Mouse (Mus musculus) neural tube, embryonic 11.5 days (tissue): ENCODE data around the gene Esrrg. TPM values are rescaled to one million over a fixed set of nuclear protein-coding genes. Genes with fewer than 3 reads are reported as not detected.
A peak's percentile ranks its signal among the peaks of the same experiment; 100 is the strongest.

ENCODE experiments used
- ATAC-seq: fragments of 200-750 bp; cut with Nextera tagmentation; 2 replicates; pipeline ENCODE4 v1.8.0; 2017; ENCODE audit warnings: moderate number of reproducible peaks, mild to moderate bottlenecking, moderate TSS enrichment, moderate library complexity; ENCODE audit not compliant: insufficient read depth, low FRiP score, low TSS enrichment
- DNase-seq: peaks from one replicate; pipeline ENCODE4 v3.0.0-alpha.2; 2015; ENCODE audit warnings: low spot score
- H3K27ac ChIP-seq: fragments of 300-500 bp; sonication (generic); 2 replicates; pipeline ENCODE4 v1.5.1; 2014; ENCODE audit warnings: low read depth, mild to moderate bottlenecking, low read length
- H3K27me3 ChIP-seq: fragments of 300-500 bp; sonication (generic); 2 replicates; pipeline ENCODE4 v1.6.1; 2014; ENCODE audit warnings: mild to moderate bottlenecking, low read length, mixed read lengths; ENCODE audit not compliant: control insufficient read depth, insufficient read depth
- H3K36me3 ChIP-seq: fragments of 300-500 bp; sonication (generic); 2 replicates; pipeline ENCODE4 v1.6.1; 2014; ENCODE audit warnings: mild to moderate bottlenecking, low read length, moderate library complexity, mixed read lengths; ENCODE audit not compliant: control insufficient read depth, insufficient read depth
- H3K4me1 ChIP-seq: fragments of 300-500 bp; sonication (generic); 2 replicates; pipeline ENCODE4 v1.6.1; 2014; ENCODE audit warnings: low read length, mixed read lengths; ENCODE audit not compliant: control insufficient read depth, insufficient read depth
- H3K4me2 ChIP-seq: fragments of 300-500 bp; sonication (generic); 2 replicates; pipeline ENCODE4 v1.6.1; 2014; ENCODE audit warnings: low read depth, mild to moderate bottlenecking, moderate library complexity
- H3K4me3 ChIP-seq: fragments of 300-500 bp; sonication (generic); 2 replicates; pipeline ENCODE4 v1.5.1; 2014; ENCODE audit warnings: low read depth, low read length
- H3K9ac ChIP-seq: fragments of 300-500 bp; sonication (generic); 2 replicates; pipeline ENCODE4 v1.6.1; 2014; ENCODE audit warnings: mild to moderate bottlenecking, low read length
- H3K9me3 ChIP-seq: fragments of 300-500 bp; sonication (generic); 2 replicates; pipeline ENCODE4 v1.6.1; 2016; ENCODE audit warnings: low read length; ENCODE audit not compliant: control insufficient read depth
- WGBS: fragments of 180-500 bp; shearing (Covaris S2); extraction: QIAGEN DNeasy Blood & Tissue Kit; methylation state at CpG from one replicate; pipeline ENCODE4 v1.1.7; 2014; 5-methylcytosine and 5-hydroxymethylcytosine counted together
- polyA plus RNA-seq: library from polyadenylated mRNA; unstranded; fragments of >200 nt; fragmentation: Nextera tagmentation; extraction: Ambion mirVana; gene quantifications from 2 replicates; pipeline ENCODE4 v1.2.1, GENCODE M21; 2014

The Esrrg gene
- polyA plus RNA-seq, 1 experiment from 2014 or later = 12.7 TPM

DNA sequence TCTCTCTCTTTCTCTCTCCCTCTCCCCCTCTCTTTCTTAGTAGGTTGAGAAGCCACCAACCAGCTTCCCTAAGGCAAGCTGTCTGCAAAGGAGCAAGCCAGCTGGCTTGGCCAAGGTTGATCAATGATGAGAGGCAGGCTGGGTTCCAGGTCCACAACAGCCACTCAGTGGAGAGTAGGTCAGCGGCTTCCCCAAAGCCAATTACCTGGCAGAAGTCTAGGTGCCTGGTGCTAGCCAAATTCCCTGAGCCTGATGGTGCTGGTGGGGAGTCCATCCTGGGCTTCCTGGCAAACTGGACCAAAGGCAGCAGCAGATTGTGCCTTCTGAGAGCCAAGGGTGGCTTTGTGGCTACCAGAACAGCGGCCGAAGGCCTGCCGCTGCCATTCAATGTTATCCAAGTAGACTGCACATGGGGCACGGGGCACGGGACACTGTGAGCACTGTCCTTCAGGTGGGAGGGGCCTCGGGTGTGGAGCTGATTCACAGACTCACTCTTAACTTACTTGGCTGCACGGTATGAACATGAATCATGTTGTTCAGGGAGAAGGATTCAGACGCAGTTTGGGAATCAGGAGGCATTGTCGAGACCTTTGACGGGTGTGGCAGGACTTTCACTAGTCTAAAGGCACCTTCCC, 469.1 kb downstream of the Esrrg start:
- DNase-seq (no peak), ATAC-seq (no peak)
- Histone ChIP-seq H3K4me1 (peaks cover under 1% of the 10 kb centered on the region), H3K36me3 (no peaks in the 10 kb centered on the region), H3K27ac (no peak overlapping the region), H3K4me2 (no peak overlapping the region), H3K9ac (no peak overlapping the region), H3K27me3 (no peaks in the 10 kb centered on the region), H3K4me3 (no peak overlapping the region), H3K9me3 (no peaks in the 10 kb centered on the region)
- WGBS = 93% methylated on average over 11 of the region's 11 CpGs

DNA sequence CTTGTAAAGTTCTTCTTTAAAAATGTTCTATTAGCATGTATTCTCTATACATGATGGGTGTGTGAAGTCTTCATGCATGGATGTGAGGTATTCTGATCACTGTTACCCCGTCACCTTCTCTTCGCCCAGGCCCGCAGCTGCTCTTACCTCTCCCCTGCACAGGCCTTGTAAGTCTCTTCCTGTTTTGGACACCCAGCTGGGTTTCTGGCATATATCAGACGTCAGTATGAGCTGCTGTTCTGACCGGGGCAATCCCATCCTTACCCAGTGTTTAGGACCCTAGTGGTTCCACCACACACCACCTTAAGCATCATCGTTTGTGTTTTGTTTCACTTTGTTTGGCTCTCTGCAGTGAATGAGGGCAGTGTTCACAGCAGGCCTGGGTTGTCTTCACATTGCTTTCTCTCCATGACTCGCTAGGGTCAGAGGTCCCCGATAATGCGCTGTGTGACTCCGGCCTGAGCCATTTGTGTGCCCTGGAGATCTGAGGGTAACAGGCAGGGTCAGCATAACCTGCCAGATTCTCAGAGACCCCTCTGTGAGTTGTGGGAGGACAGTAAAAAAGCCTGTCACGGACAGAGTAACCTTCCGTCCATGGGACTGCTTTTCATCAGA, 471.8 kb downstream of the Esrrg start:
- no peaks in the 10 kb centered on the region for H3K9me3 ChIP-seq
- DNase-seq (no peak), ATAC-seq (no peak)
- H3K27me3 ChIP-seq = no peaks in the 10 kb centered on the region
- no peak overlapping the region for H3K4me2 ChIP-seq
- H3K27ac ChIP-seq = no peak overlapping the region
- H3K4me3 ChIP-seq = no peak overlapping the region
- H3K4me1 ChIP-seq = peaks cover 4% of the 10 kb centered on the region
- no peak overlapping the region for H3K9ac ChIP-seq
- H3K36me3 ChIP-seq = no peaks in the 10 kb centered on the region
- 39% methylated on average over 12 of the region's 12 CpGs for WGBS

DNA sequence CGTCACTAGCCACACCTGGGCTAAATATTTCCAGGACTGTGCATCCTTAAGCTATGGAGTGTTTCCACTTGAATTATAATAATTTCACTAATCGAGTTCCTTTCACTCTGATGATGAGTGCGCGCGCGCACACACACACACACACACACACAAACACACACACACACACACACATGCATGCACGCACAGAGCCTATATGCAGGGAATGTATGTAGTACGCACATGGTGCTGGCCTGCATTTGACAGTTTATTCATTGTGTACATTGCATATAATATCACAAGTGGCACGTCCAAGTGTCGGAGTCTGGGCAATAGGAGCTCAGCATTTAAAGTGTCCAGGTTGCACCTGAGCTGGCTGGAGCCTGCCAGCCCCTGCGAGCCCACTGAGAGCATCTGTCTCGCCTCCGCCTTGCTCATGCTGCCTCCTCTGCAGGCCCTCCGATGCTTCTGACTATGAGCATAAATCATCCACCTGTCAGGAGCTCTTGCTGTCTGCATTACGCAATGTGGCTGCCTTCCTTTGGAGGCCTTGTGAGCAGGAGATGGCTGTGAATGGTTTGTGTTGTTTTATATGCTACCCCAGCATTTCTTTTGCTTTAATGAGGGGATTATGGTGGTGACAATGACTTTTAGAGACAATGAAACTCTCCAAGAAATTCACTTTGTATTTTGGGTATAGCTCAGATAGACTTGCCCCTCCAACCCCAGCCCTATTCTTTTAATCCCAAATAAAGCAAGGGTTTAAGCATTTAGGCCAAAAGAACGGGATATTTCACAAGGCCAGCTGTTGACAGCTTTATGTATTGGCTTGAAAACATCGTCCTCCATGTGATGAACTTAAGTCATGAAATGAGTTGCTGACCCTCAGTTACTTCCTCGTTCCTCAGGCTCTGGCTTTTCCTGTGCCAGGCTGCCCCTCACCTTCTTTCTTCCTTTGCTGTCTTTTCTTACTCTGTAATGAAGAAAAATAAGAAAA, 474.4 kb downstream of the Esrrg start:
- H3K9me3 ChIP-seq = no peaks in the 10 kb centered on the region
- no peak overlapping the region for H3K27ac ChIP-seq
- no peaks in the 10 kb centered on the region for H3K36me3 ChIP-seq
- no peak overlapping the region for H3K4me3 ChIP-seq
- DNase-seq = peak; percentile 35
- H3K9ac ChIP-seq = no peak overlapping the region
- WGBS = 69% methylated on average over 18 of the region's 18 CpGs
- peaks cover 4% of the 10 kb centered on the region for H3K4me1 ChIP-seq
- H3K4me2 ChIP-seq = no peak overlapping the region
- no peaks in the 10 kb centered on the region for H3K27me3 ChIP-seq
- no peak for ATAC-seq

DNA sequence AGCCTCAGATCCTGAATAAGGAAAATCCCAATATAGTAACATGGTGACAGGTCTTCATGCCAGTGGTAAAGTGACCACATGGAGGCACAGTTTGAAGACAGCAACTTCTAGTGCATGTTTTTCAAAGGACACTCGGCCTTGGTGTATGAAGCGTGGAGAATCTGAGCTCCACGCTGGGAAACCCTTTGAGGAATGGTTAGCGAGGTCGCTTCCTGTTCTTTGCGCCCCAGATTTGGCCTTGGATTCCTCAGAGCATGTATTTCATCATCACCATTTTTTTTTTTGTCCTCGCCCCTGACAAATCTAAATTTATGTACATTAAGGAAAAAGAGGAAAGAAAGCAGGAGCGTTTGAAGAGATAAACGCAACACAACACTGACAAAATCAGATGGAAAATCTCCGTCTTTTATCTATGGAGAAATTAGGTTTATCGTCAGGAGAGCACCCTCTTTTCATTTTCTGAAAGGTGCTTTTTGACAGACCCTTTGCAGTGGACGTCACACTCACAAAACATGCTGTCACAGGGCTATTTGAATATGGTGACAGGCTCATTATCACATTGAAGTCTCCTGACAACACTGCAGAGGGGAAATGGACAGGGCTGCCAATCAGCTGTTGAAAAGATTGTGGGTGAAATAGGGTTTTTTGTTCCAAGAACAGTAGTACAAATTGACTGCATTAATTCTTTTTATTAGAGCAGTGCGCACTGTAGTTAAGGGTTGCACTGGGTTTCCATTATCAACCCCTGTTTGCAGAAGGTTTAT, 476.7 kb downstream of the Esrrg start:
- H3K4me3 ChIP-seq = no peak overlapping the region
- ATAC-seq (no peak), DNase-seq (no peak)
- 66% methylated on average over 13 of the region's 13 CpGs for WGBS
- no peak overlapping the region for H3K4me2 ChIP-seq
- H3K4me1 ChIP-seq = peaks cover 4% of the 10 kb centered on the region
- no peaks in the 10 kb centered on the region for H3K27me3 ChIP-seq
- H3K9ac ChIP-seq = no peak overlapping the region
- H3K36me3 ChIP-seq = no peaks in the 10 kb centered on the region
- no peak overlapping the region for H3K27ac ChIP-seq
- H3K9me3 ChIP-seq = no peaks in the 10 kb centered on the region

DNA sequence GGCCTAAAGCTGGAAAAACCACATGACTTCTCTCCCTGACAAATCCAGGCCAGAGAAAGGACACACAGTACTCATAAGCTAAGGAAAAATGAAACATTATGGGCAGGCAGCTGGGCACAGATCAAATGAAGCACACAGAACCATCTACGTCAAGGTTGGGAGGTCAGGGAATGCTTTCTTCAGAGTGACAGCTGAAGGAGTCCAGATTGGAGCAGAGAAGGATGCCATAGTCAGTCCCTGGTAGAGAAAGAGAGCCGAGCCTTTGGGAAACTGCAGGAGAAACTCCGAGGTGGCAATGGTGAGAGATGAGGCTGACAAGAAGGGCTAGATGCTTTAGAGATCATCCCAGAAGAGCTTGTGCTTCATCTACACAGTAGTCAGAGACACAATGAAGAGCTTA, 485.1 kb downstream of the Esrrg start:
- Histone ChIP-seq H3K4me3 (no peak overlapping the region), H3K9ac (no peak overlapping the region), H3K4me2 (no peak overlapping the region), H3K9me3 (no peaks in the 10 kb centered on the region), H3K4me1 (no peaks in the 10 kb centered on the region), H3K27me3 (no peaks in the 10 kb centered on the region), H3K27ac (no peak overlapping the region), H3K36me3 (no peaks in the 10 kb centered on the region)
- ATAC-seq (no peak), DNase-seq (no peak)
- 93% methylated on average over 3 of the region's 3 CpGs for WGBS

DNA sequence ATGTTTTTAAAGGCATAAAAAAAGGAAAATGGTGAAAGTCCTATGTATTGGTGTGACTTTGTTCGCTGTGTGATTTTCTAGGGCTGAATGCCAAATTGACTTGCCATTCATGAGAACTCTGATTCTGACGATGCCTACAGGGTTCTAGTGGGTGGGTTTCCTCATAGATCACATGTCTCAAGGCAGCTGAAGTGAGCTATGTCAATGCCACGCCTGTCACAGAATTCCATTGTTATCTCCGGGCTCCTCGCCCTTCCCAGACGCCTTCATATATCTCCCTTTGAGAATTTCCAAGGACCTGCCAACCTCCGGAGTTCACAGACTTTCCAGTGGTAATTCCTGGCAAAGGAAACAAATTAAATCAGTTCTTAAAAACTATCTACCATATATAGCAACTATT, 493.2 kb downstream of the Esrrg start:
- Histone ChIP-seq H3K27ac (no peak overlapping the region), H3K4me3 (no peak overlapping the region), H3K36me3 (no peaks in the 10 kb centered on the region), H3K4me2 (no peak overlapping the region), H3K4me1 (no peaks in the 10 kb centered on the region; the same call in 1 of the 2 replicates), H3K27me3 (no peaks in the 10 kb centered on the region), H3K9me3 (no peaks in the 10 kb centered on the region), H3K9ac (no peak overlapping the region)
- DNase-seq (peak; percentile 39), ATAC-seq (peak; percentile 74; the same call in 1 of the 2 replicates)
- 43% methylated on average over 7 of the region's 7 CpGs for WGBS

DNA sequence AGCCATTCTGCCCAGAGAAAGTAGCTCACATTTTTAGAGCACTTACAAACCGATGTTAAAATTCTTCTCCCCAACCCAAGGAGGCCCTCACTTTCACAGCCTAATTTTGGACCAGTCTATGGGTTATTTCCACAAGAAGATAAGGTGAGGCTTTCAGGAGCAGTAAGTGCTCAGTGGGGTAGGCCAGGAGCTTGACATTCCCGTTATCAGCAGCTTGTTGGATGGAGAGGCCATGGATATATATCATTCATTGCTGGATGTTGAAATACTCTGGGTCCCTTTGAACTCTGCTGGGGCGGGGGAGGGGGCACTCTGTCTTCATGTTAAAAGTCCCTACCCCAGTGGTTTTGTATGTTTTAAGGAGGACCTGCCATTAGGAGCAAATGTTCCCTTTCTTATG, 494.6 kb downstream of the Esrrg start:
- DNase-seq = no peak
- Histone ChIP-seq H3K27ac (no peak overlapping the region), H3K4me1 (no peaks in the 10 kb centered on the region; the same call in 1 of the 2 replicates), H3K9me3 (no peaks in the 10 kb centered on the region), H3K36me3 (no peaks in the 10 kb centered on the region), H3K9ac (no peak overlapping the region), H3K4me2 (no peak overlapping the region), H3K27me3 (no peaks in the 10 kb centered on the region), H3K4me3 (no peak overlapping the region)
- WGBS = 57% methylated on average over 3 of the region's 3 CpGs
- no peak for ATAC-seq

DNA sequence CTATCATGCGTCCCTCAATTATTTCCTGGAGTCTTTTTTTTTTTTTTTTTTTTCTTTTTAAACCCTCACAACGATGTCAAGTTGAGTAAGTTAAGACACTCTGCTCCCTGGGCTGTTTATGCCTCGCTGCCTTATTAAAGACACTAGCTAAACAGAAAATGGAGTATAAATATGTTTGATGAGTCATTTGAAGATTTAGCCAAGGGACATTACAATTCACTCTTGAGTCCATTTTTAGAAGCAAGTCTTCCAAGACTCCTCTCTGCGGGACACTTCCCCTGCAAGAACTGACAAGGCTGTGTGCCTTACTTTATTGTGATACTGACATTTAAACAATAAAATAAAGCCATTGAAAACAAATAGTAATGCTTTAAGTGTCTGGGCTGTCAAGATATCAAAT, 496.9 kb downstream of the Esrrg start:
- no peaks in the 10 kb centered on the region for H3K36me3 ChIP-seq
- no peak for ATAC-seq
- H3K4me3 ChIP-seq = no peak overlapping the region
- no peak overlapping the region for H3K4me2 ChIP-seq
- no peaks in the 10 kb centered on the region; the same call in 1 of the 2 replicates for H3K4me1 ChIP-seq
- DNase-seq = no peak
- H3K9me3 ChIP-seq = no peaks in the 10 kb centered on the region
- no peak overlapping the region for H3K27ac ChIP-seq
- no peaks in the 10 kb centered on the region for H3K27me3 ChIP-seq
- H3K9ac ChIP-seq = no peak overlapping the region
- 77% methylated on average over 4 of the region's 4 CpGs for WGBS
